Mouse (Mus musculus) lung, postnatal 14 days (tissue): ENCODE results near the gene Gm15557.
A peak's percentile ranks its signal among the peaks of the same experiment; 100 is the strongest.

ENCODE experiments used
- DNase-seq: peaks from one replicate; pipeline ENCODE4 v3.0.0; 2021

Gene Gm15557

GRCm38 (mm10) chr2:155956134-155957059, 15.9 kb downstream of the Gm15557 start, which contains the start of gene Cep250:
Gene Cep250, plus strand, starts transcription at chr2:155956458.
- peak; percentile 91 for DNase-seq

GRCm38 (mm10) chr2:155959981-155960380, 19.5 kb downstream of the Gm15557 start:
- no peak for DNase-seq

GRCm38 (mm10) chr2:155961862-155962261, 21.3 kb downstream of the Gm15557 start:
- DNase-seq: no peak

GRCm38 (mm10) chr2:155962991-155963390, 22.5 kb downstream of the Gm15557 start:
- no peak for DNase-seq

- DNase-seq: no peak
These were observed 32.8 kb downstream of the Gm15557 start for GRCm38 (mm10) chr2:155973348-155973747.

- DNase-seq: no peak
These were observed 33.7 kb downstream of the Gm15557 start for GRCm38 (mm10) chr2:155974087-155974731.

- DNase-seq: peak; percentile 24
These were observed 38.9 kb downstream of the Gm15557 start for GRCm38 (mm10) chr2:155979328-155979991.

- DNase-seq: no peak
These were observed 45.2 kb downstream of the Gm15557 start for GRCm38 (mm10) chr2:155985776-155986175.

GRCm38 (mm10) chr2:155987131-155987530, 46.6 kb downstream of the Gm15557 start:
- DNase-seq: no peak

GRCm38 (mm10) chr2:155989085-155989484, 48.6 kb downstream of the Gm15557 start:
- no peak for DNase-seq

- no peak for DNase-seq
These were observed 50.6 kb downstream of the Gm15557 start for GRCm38 (mm10) chr2:155991151-155991550.

- peak; percentile 59 for DNase-seq
These were observed 51.4 kb downstream of the Gm15557 start for GRCm38 (mm10) chr2:155991863-155992321.
